Mouse (Mus musculus) intestine, postnatal 0 days (tissue): ENCODE measurements around the gene Bcl2a1a. TPM values are rescaled to one million over a fixed set of nuclear protein-coding genes. Genes with fewer than 3 reads are reported as not detected.
"Not testable (repeated sequence)": the region's sequence is repeated elsewhere in the genome, so short reads cannot be mapped to it uniquely, and the experiment has no call there.

Source experiments
- ATAC-seq: fragments of 200-750 bp; cut with Nextera tagmentation; 2 replicates; pipeline ENCODE4 v1.8.0; 2017; ENCODE audit warnings: mild to moderate bottlenecking, moderate TSS enrichment, moderate library complexity
- H3K27ac ChIP-seq: fragments of 300-500 bp; sonication (generic); 2 replicates; pipeline ENCODE4 v1.5.1; 2014; ENCODE audit warnings: mild to moderate bottlenecking, low read depth, low read length, moderate library complexity
- H3K27me3 ChIP-seq: fragments of 300-500 bp; sonication (generic); replicated peaks from 2 replicates; pipeline ENCODE4 v1.6.1; 2014; ENCODE audit warnings: low read length, mixed read lengths; ENCODE audit not compliant: control insufficient read depth, insufficient read depth
- H3K36me3 ChIP-seq: fragments of 300-500 bp; sonication (generic); 2 replicates; pipeline ENCODE4 v1.6.1; 2014; ENCODE audit warnings: mild to moderate bottlenecking, moderate library complexity; ENCODE audit not compliant: control insufficient read depth, insufficient read depth
- H3K4me1 ChIP-seq: fragments of 300-500 bp; sonication (generic); replicated peaks from 2 replicates; pipeline ENCODE4 v1.6.1; 2014; ENCODE audit warnings: antibody characterized with exemption, low read length, mixed read lengths; ENCODE audit not compliant: control insufficient read depth, insufficient read depth
- H3K4me2 ChIP-seq: fragments of 300-500 bp; sonication (generic); replicated peaks from 2 replicates; pipeline ENCODE4 v1.6.1; 2014; ENCODE audit warnings: low read depth, mild to moderate bottlenecking, moderate library complexity
- H3K4me3 ChIP-seq: fragments of 300-500 bp; sonication (generic); 2 replicates; pipeline ENCODE4 v1.5.1; 2014; ENCODE audit warnings: low read depth, low read length
- H3K9ac ChIP-seq: fragments of 300-500 bp; sonication (generic); 2 replicates; pipeline ENCODE4 v1.6.1; 2014; ENCODE audit warnings: mild to moderate bottlenecking, low read depth, low read length
- H3K9me3 ChIP-seq: fragments of 300-500 bp; sonication (generic); 2 replicates; pipeline ENCODE4 v1.6.1; 2016; ENCODE audit warnings: mixed run types; ENCODE audit not compliant: control insufficient read depth
- CTCF ChIP-seq: sonication (generic); IDR thresholded peaks from 2 replicates; pipeline ENCODE4 v1.5.1; 2016; ENCODE audit warnings: low read depth, mild to moderate bottlenecking, control low read depth, antibody characterized with exemption, moderate library complexity
- WGBS: fragments of 180-500 bp; shearing (Covaris S2); extraction: QIAGEN DNeasy Blood & Tissue Kit; methylation state at CpG from one replicate; pipeline ENCODE4 v1.1.7; 2014; 5-methylcytosine and 5-hydroxymethylcytosine counted together
- polyA plus RNA-seq: library from polyadenylated mRNA; unstranded; fragments of >200 nt; fragmentation: Nextera tagmentation; extraction: Ambion mirVana; gene quantifications from 2 replicates; pipeline ENCODE4 v1.2.1, GENCODE M21; 2015

Gene Bcl2a1a
- polyA plus RNA-seq, 1 experiment from 2014 or later = 2.6 TPM

GRCm38 (mm10) chr9:88958891-88959290 lies 2.2 kb downstream of the Bcl2a1a start:
- Histone ChIP-seq H3K4me2 (no peak overlapping the region), H3K9ac (no peak overlapping the region), H3K27ac (no peak overlapping the region), H3K9me3 (no peaks in the 10 kb centered on the region), H3K27me3 (no peaks in the 10 kb centered on the region), H3K4me3 (no peak overlapping the region), H3K36me3 (no peaks in the 10 kb centered on the region), H3K4me1 (no peaks in the 10 kb centered on the region)
- TF ChIP-seq CTCF = no peak
- 67% methylated on average over 3 of the region's 3 CpGs for WGBS
- ATAC-seq = no peak

- H3K36me3 ChIP-seq, H3K9ac ChIP-seq, ATAC-seq, H3K4me2 ChIP-seq, H3K27ac ChIP-seq, H3K4me1 ChIP-seq, H3K4me3 ChIP-seq, H3K9me3 ChIP-seq, H3K27me3 ChIP-seq: not testable (repeated sequence)
- 59% methylated on average over 1 of the region's 1 CpGs for WGBS
Observed at GRCm38 (mm10) chr9:88959981-88960380, 3.3 kb downstream of the Bcl2a1a start.

GRCm38 (mm10) chr9:88966462-88966861 lies 9.8 kb downstream of the Bcl2a1a start:
- H3K9me3 ChIP-seq, H3K27ac ChIP-seq, H3K27me3 ChIP-seq, H3K9ac ChIP-seq, H3K4me3 ChIP-seq, H3K36me3 ChIP-seq, H3K4me2 ChIP-seq, H3K4me1 ChIP-seq, ATAC-seq: not testable (repeated sequence)
- 100% methylated on average over 1 of the region's 6 CpGs for WGBS

GRCm38 (mm10) chr9:88969502-88969901 lies 12.8 kb downstream of the Bcl2a1a start:
- H3K36me3 ChIP-seq, ATAC-seq, H3K27me3 ChIP-seq, H3K4me1 ChIP-seq, H3K9ac ChIP-seq, H3K4me3 ChIP-seq, H3K4me2 ChIP-seq, H3K9me3 ChIP-seq, H3K27ac ChIP-seq: not testable (repeated sequence)
- no CpG with 5 or more reads among the region's 2 CpGs for WGBS

- H3K36me3 ChIP-seq, H3K27ac ChIP-seq, ATAC-seq, H3K4me1 ChIP-seq, H3K27me3 ChIP-seq, H3K4me3 ChIP-seq, H3K4me2 ChIP-seq, H3K9ac ChIP-seq, H3K9me3 ChIP-seq: not testable (repeated sequence)
- 66% methylated on average over 4 of the region's 4 CpGs for WGBS
Observed at GRCm38 (mm10) chr9:88976875-88977274, 20.2 kb downstream of the Bcl2a1a start.

GRCm38 (mm10) chr9:88979781-88980180 lies 23.1 kb downstream of the Bcl2a1a start:
- H3K9ac ChIP-seq, H3K27me3 ChIP-seq, H3K4me2 ChIP-seq, H3K9me3 ChIP-seq, H3K27ac ChIP-seq, H3K4me1 ChIP-seq, ATAC-seq, H3K4me3 ChIP-seq, H3K36me3 ChIP-seq: not testable (repeated sequence)
- 82% methylated on average over 2 of the region's 2 CpGs for WGBS

GRCm38 (mm10) chr9:89001541-89001940 lies 44.8 kb downstream of the Bcl2a1a start:
- not testable (repeated sequence) for ATAC-seq, H3K36me3 ChIP-seq, H3K9me3 ChIP-seq, H3K4me2 ChIP-seq, H3K4me3 ChIP-seq, H3K27ac ChIP-seq, H3K27me3 ChIP-seq, H3K9ac ChIP-seq, H3K4me1 ChIP-seq

Other genes with a start within 250 kb of the Bcl2a1a start
- 51.1 and 53.3 TPM in 2 replicates for gene Mthfsl, start 236.6 kb upstream of the Bcl2a1a start, polyA plus RNA-seq
- 1.6 and 2.4 TPM in 2 replicates for gene Bcl2a1d, start 225.0 kb upstream of the Bcl2a1a start, polyA plus RNA-seq
- not detected in 2 replicates for gene Trim43c, start 117.7 kb upstream of the Bcl2a1a start, polyA plus RNA-seq
- gene Trim43b, start 135.9 kb downstream of the Bcl2a1a start, polyA plus RNA-seq = not detected in 2 replicates
- gene Bcl2a1b, start 242.3 kb downstream of the Bcl2a1a start, polyA plus RNA-seq = 8.0 and 8.2 TPM in 2 replicates
- 0.69 and 2.1 TPM in 2 replicates for gene Gm29094, start 242.5 kb downstream of the Bcl2a1a start, polyA plus RNA-seq